Mouse (Mus musculus) gastrocnemius, adult 2 months (tissue): ENCODE measurements at regions not wholly inside any gene's neighbourhood (a gene's known extent, or its start where the extent isn't known, plus 50 kb on each side); places are given as distances from the start of the nearest gene placed in this dataset.
"Not testable (repeated sequence)": the region's sequence is repeated elsewhere in the genome, so short reads cannot be mapped to it uniquely, and the experiment has no call there.

Experiments
- DNase-seq: peaks from one replicate; pipeline ENCODE4 v3.0.0; 2022
- H3K27ac ChIP-seq: fragments of 200-600 bp; 2 replicates; pipeline ENCODE4 v1.8.1; 2022; ENCODE audit warnings: mild to moderate bottlenecking
- H3K4me3 ChIP-seq: fragments of 200-600 bp; 2 replicates; pipeline ENCODE4 v1.8.1; 2022; ENCODE audit warnings: mild to moderate bottlenecking, moderate library complexity
- CTCF ChIP-seq: fragments of 200-600 bp; IDR thresholded peaks from 2 replicates; pipeline ENCODE4 v1.8.1; 2022; ENCODE audit warnings: antibody characterized with exemption, mild to moderate bottlenecking, moderate library complexity
- intact Hi-C: fragments of 180-260 bp; cut with DNase I; formaldehyde crosslinking; loops from one replicate; pipeline ENCODE4 v1.15.1; 2025

DNA sequence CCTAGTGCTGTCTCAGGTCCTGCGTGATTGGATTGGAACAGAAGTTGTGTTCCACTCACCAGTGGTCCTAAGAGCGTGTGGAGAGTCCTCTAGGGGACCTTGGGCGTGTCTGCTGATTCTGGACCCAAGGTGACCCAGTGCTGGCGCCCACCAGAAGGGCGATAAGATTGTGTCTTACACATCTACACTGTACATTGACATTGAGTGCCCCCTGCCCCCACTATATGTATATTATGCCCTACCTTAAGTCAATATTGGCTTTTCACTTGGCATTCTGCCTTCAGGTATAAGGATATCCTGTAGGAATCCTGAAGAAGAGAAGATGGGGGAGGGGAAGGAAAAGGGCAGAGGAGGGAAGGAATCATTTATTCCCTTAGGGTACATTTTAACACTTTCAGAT is 260.2 kb upstream of the Rgs17 start:
- DNase-seq = no peak
- intact Hi-C loops = no loop called here

DNA sequence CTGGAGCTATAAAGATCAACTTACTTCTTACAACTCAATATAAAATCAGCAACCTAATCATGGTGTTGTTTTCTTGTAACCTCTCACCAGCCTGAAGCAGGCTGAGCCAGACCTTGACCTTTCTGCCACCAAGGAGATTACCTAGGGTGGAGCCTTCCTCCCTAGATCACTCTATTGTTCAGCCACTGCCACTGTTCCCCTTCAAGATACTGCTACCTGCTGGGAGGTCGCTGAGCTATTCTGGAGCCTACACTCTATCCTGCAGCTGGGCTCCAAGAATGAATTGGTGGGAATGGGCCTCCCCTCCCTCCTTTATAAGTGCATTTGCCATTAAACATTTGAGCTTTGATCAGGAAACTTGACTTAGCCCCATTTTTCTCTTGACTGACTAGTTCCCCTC is 242.1 kb upstream of the Rgs17 start:
- intact Hi-C loops, H3K4me3 ChIP-seq, H3K27ac ChIP-seq: not testable (repeated sequence)

More for the DNA sequence above, 260.2 kb upstream of the Rgs17 start:
- Histone ChIP-seq H3K4me3 (no peak overlapping the region), H3K27ac (no peak overlapping the region)
- TF ChIP-seq CTCF = no peak

DNA sequence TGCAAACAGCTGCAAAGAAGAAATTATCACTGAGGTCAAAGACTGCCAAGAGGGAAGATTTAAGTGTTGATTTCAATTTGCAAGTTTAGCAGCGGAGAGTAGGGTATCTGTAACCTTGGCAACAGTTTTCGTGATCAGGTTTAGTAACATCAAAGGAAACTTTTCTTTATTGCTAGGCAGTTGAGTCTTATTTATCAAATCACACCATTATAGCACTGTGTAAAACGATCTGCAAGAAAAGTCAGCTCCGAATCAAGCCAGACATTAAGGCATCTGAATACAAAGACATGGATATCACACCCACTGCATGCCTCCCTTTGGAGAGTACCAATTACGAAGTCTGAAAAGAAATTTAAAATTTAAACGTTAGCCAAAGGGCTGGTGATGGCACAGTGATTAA is 234.7 kb upstream of the Rgs17 start:
- no peak for DNase-seq
- intact Hi-C loops = no loop called here
- H3K4me3 ChIP-seq = no peak overlapping the region
- no peak for TF ChIP-seq CTCF
- H3K27ac ChIP-seq = no peak overlapping the region

More for the DNA sequence above, 242.1 kb upstream of the Rgs17 start:
- DNase-seq = not testable (repeated sequence)

DNA sequence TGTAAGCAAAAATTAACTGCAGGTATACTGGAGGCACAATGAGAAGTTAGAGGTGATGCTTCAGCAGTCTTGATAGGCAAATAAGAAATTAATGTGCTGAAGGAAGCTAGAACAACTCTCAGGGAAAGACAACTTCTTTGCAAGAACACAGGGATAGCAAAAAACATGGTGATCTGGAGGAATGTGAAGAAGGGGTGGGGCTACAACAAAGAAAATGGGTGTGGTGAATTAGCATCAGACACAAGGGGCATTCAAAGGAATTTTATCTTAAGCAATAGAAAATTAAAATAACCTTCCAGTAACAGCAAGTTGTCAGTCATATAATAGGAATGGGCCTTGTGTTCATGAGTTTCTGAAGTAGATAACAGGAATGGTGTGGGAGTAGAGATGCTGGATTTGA is 211.9 kb upstream of the Rgs17 start:
- no peak for TF ChIP-seq CTCF
- intact Hi-C loops = no loop called here
- DNase-seq = no peak
- no peak overlapping the region for H3K4me3 ChIP-seq
- H3K27ac ChIP-seq = no peak overlapping the region

DNA sequence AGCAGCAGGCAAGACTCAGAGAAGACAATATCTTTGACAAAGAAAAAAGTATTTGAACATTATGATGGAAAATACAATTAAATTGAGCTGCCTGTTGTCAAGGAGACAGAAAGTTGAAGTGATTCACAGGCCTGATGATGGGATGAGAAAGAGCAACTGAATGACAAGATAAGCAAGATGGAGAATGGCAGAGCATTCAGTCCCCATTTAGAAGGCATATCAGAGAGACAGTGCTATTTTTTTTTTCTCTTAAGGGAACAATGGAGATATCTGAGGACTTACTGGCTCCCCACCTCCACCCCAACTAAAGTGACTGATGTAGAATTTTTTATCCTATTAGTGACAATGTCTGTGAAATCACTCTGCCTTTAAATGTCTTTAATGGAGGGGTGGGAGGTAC is 202.2 kb upstream of the Rgs17 start:
- intact Hi-C loops, H3K27ac ChIP-seq: not testable (repeated sequence)

DNA sequence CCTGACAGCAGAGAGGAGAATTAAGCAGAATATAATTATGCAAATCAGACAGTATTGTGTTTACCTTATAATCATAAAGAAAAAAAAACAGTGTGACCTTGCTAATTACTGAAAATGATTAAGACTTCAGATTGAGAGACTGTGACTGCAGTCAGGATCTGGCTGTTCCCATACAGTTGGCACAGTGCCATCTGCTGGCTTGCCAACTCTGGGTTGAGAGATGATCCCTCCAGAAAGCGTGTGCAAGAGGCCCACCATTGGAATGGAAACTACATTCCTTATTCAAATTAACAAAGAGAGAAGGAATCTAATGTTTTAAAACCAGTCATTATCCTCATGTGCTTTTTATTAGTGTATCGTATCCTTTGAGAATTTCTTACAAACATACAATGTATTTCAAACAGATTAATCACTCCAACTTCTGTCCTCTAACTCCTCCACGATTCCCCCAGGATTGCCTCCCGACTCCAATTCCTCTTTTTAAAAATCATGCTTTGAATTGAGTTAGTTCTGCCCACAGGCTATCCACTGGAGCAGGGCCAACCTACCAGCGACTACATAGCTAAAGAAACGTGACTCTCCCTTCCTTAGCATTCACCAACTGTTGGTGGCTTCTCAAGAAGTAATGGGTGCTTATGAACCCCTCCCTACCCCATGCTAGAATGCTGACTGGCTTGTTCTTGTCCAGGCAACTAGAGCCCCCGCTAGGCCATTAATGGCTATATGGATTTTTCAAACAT is 192.9 kb upstream of the Rgs17 start:
- no peak for TF ChIP-seq CTCF
- Histone ChIP-seq H3K4me3 (no peak overlapping the region), H3K27ac (no peak overlapping the region)
- peak; percentile 29 for DNase-seq
- intact Hi-C loops = no loop called here

More for the DNA sequence above, 202.2 kb upstream of the Rgs17 start:
- not testable (repeated sequence) for H3K4me3 ChIP-seq, DNase-seq
